Mouse (Mus musculus): ENCODE data around the gene Gm20388. TPM values are rescaled to one million over a fixed set of nuclear protein-coding genes. Genes with fewer than 3 reads are reported as not detected.

Gene Gm20388
- polyA plus RNA-seq, 1 experiment, result 18.7 TPM

DNA sequence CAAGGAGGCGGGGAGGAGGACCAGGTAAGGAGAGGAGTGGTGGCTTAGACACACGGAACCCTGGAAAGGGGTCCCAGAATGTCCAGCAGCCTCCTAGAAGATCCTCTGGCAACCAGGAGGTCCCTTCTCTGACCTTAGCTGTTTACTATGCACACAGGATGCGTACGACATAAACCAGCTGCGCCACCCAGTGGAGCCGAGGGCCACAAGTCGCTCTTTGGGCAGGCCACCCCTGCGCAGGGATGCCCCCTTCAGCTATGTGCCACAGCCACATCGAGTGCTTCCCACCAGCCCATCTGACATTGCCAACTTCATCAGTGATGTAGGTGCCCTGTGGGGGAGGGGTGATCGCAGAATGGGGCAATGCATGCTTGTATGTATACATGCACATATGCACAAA lies 2954.8 kb downstream of the Gm20388 start:
- WGBS, result 59% methylated on average over 10 of the region's 10 CpGs
- no peak overlapping the region for H3K4me3 ChIP-seq (replicated peaks; ENCODE audit: insufficient read depth, low read depth, low read length)
- no peak for DNase-seq
- H3K4me1 ChIP-seq (ENCODE audit: control insufficient read depth, insufficient read depth, low read length), result peaks cover 33% of the 10 kb centered on the region
- H3K27ac ChIP-seq (ENCODE audit: insufficient read depth, low read length), result no peak overlapping the region
- no peaks in the 10 kb centered on the region for H3K27me3 ChIP-seq (ENCODE audit: control insufficient read depth, insufficient read depth, low read length)
- TF ChIP-seq CTCF (IDR thresholded peaks at IDR 0.05; ENCODE audit: borderline replicate concordance, insufficient read depth, low read depth, low read length), result peak; percentile 45; the same call in 1 of the 2 replicates
- no peak for TF ChIP-seq POLR2A (IDR thresholded peaks at IDR 0.05; ENCODE audit: borderline replicate concordance, insufficient read depth, low read length)

DNA sequence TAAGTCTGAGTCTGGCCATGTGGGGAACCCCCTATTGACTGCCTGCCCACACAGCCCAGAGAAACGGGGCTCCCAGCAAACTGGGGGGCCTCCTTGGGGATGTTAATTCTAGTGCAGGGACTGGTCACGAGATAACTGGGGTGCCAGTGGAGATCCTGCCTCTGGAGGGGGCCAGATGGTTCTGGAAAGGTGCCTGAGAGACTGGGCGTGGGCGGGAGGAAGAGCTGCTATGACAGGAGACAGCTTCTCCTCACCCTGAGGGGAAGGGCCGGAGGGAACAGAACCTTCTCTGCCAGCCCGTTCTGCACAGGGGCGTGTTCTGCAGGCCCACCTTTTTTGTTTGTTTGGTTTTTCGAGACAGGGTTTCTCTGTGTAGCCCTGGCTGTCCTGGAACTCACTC lies 2955.6 kb downstream of the Gm20388 start:
- TF ChIP-seq POLR2A (IDR thresholded peaks at IDR 0.05; ENCODE audit: borderline replicate concordance, insufficient read depth, low read length) (no peak), CTCF (IDR thresholded peaks at IDR 0.05; ENCODE audit: borderline replicate concordance, insufficient read depth, low read depth, low read length) (no peak)
- Histone ChIP-seq H3K27me3 (ENCODE audit: control insufficient read depth, insufficient read depth, low read length) (no peaks in the 10 kb centered on the region), H3K27ac (ENCODE audit: insufficient read depth, low read length) (no peak overlapping the region), H3K4me1 (ENCODE audit: control insufficient read depth, insufficient read depth, low read length) (peaks cover 35% of the 10 kb centered on the region), H3K4me3 (replicated peaks; ENCODE audit: insufficient read depth, low read depth, low read length) (no peak overlapping the region)
- DNase-seq, result no peak
- WGBS, result 44% methylated on average over 8 of the region's 8 CpGs

DNA sequence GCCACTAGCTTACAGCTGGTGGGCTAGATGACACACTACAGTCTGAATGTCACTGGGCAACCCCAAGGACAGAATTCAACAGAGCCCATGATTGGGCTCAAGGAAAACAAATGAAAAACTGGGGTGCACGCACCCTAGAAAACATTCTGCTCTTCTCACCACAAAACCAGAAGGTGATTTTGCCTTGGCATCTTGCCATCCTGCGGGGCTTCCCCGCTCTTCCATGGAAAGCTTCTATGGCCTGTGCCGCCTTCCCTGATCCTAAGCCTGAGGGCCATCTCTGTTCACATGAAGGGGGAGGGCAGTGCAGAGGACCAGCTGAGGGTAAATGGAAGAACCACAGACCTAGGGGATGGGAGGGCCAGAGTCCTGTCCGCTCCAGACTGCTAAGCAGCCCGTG lies 2957.3 kb downstream of the Gm20388 start:
- WGBS, result 53% methylated on average over 6 of the region's 6 CpGs
- Histone ChIP-seq H3K4me3 (replicated peaks; ENCODE audit: insufficient read depth, low read depth, low read length) (no peak overlapping the region), H3K4me1 (ENCODE audit: control insufficient read depth, insufficient read depth, low read length) (peaks cover 33% of the 10 kb centered on the region), H3K27me3 (ENCODE audit: control insufficient read depth, insufficient read depth, low read length) (no peaks in the 10 kb centered on the region), H3K27ac (ENCODE audit: insufficient read depth, low read length) (no peak overlapping the region)
- TF ChIP-seq CTCF (IDR thresholded peaks at IDR 0.05; ENCODE audit: borderline replicate concordance, insufficient read depth, low read depth, low read length), result no peak
- TF ChIP-seq POLR2A (IDR thresholded peaks at IDR 0.05; ENCODE audit: borderline replicate concordance, insufficient read depth, low read length), result no peak
- no peak for DNase-seq

DNA sequence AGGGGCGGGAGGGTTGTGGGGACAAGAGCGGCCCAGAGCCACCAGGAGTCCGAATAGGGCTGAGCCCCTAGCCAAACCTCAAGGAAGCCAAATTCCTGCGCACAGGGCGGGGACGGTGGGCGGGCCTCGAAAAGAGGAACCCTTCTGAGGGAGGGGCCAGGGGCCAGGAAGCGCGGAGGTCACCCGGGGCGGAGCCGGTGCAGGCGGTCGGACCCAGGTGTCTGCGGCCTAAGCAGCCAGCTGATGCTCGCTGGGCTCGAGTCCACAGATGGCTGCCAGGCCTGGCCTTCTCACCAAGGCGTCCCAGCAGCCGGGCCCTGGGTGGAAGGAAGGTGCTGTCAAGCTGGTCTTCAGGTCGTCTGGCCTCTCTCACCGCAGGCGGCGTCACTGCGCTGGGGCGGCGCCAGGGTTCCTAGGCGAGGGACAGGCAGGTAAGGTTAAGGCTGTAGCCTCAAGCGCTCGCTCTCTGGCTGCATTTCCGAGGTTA lies 2959.8 kb downstream of the Gm20388 start:
- H3K27ac ChIP-seq (ENCODE audit: insufficient read depth, low read length), result peak overlapping the region; percentile 20; the same call in 1 of the 2 replicates
- TF ChIP-seq CTCF (IDR thresholded peaks at IDR 0.05; ENCODE audit: borderline replicate concordance, insufficient read depth, low read depth, low read length) (no peak), POLR2A (IDR thresholded peaks at IDR 0.05; ENCODE audit: borderline replicate concordance, insufficient read depth, low read length) (no peak)
- H3K27me3 ChIP-seq (ENCODE audit: control insufficient read depth, insufficient read depth, low read length), result no peaks in the 10 kb centered on the region
- peak; percentile 72 to 76 for DNase-seq
- H3K4me1 ChIP-seq (ENCODE audit: control insufficient read depth, insufficient read depth, low read length), result peaks cover 27% of the 10 kb centered on the region
- WGBS, result 16% methylated on average over 31 of the region's 31 CpGs
- no peak overlapping the region for H3K4me3 ChIP-seq (replicated peaks; ENCODE audit: insufficient read depth, low read depth, low read length)

DNA sequence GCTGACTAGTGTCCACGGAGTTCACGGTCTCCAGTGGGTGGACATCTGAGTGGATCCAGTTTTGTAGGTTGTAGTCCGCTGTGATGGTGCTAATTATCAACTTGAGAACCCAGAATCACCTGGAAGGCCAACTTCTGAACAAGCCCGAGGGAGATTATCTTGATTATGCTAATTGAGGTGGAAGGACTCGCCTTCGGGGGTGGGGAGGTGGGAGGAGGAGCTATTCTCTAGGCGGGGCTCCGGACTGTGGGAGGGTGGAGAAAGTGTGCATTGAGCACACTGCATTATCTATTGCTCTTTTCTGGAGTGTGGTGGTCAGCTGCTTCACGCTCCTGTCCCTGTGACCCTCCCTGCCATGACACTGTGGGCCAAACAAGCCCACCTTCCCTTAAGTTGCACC lies 2961.0 kb downstream of the Gm20388 start:
- 85% methylated on average over 9 of the region's 9 CpGs for WGBS
- Histone ChIP-seq H3K27me3 (ENCODE audit: control insufficient read depth, insufficient read depth, low read length) (no peaks in the 10 kb centered on the region), H3K27ac (ENCODE audit: insufficient read depth, low read length) (no peak overlapping the region)

DNA sequence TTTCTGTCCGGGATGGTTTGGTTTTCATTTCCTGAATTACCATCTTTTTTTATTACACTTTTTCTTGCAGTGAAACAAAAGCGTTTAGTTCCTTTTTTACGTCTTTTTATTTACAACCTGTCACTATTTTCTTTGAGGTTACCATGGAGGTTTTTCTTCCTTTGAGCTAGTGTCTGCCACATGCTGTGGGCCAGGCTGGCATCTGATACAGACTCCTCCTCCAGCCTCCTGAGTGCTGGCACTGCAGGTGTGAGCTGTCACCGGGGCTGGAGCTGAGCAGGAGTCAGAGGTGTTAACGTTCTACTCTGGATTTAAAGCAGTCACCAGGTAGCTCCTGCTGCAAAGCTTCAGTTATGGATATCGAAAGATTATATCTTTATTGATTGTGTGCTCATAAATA lies 2962.5 kb downstream of the Gm20388 start:
- peaks cover 21% of the 10 kb centered on the region for H3K4me1 ChIP-seq (ENCODE audit: control insufficient read depth, insufficient read depth, low read length)
- no peak overlapping the region for H3K4me3 ChIP-seq (replicated peaks; ENCODE audit: insufficient read depth, low read depth, low read length)
- no peaks in the 10 kb centered on the region for H3K27me3 ChIP-seq (ENCODE audit: control insufficient read depth, insufficient read depth, low read length)
- no peak overlapping the region for H3K27ac ChIP-seq (ENCODE audit: insufficient read depth, low read length)
- peak; percentile 70 to 85 for DNase-seq
- WGBS, result 19% methylated on average over 6 of the region's 6 CpGs
- TF ChIP-seq POLR2A (IDR thresholded peaks at IDR 0.05; ENCODE audit: borderline replicate concordance, insufficient read depth, low read length), result no peak
- TF ChIP-seq CTCF (IDR thresholded peaks at IDR 0.05; ENCODE audit: borderline replicate concordance, insufficient read depth, low read depth, low read length), result no peak

More for the DNA sequence above, 2961.0 kb downstream of the Gm20388 start:
- Histone ChIP-seq H3K4me1 (ENCODE audit: control insufficient read depth, insufficient read depth, low read length) (peaks cover 24% of the 10 kb centered on the region), H3K4me3 (replicated peaks; ENCODE audit: insufficient read depth, low read depth, low read length) (no peak overlapping the region)
- TF ChIP-seq POLR2A (IDR thresholded peaks at IDR 0.05; ENCODE audit: borderline replicate concordance, insufficient read depth, low read length) (no peak), CTCF (IDR thresholded peaks at IDR 0.05; ENCODE audit: borderline replicate concordance, insufficient read depth, low read depth, low read length) (no peak)
- DNase-seq, result no peak

DNA sequence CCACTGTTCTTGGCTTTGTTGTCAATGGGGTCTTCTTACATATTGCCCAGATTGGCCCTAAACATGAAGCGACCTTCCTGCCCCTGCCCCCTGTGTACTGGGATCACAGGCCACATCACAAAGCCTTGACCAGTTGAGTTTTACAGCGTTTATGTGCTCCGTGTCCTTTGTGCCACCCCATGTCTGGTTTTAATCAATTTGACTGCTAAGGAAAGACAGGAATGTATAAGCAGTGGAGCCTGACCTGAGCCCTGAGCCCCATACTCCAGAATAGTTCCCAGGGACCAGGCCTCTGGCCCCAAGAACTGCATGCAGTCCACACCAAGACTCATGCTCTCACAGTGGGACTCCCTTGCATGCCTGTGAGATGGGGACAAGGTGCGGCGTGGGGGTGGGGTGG lies 2964.5 kb downstream of the Gm20388 start:
- 90% methylated on average over 5 of the region's 5 CpGs for WGBS
- no peak overlapping the region for H3K27ac ChIP-seq (ENCODE audit: insufficient read depth, low read length)

DNA sequence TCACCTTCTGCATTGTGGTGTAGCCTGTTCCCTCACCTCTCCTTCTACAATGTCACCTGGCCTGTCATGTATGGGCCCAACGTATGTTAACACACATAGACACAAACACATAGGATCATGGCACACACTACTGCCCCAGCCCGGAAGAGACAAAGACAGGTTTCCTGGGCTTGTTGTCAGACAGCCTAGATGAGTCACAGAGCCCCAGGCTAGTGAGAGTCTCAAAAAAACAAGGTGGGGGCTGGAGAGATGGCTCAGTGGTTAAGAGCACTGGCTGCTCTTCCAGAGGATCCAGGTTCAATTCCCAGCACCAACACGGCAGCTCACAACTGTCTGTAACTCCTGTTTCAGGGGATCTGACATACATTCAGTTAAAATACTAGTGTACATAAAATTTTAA lies 2967.6 kb downstream of the Gm20388 start:
- Histone ChIP-seq H3K27ac (ENCODE audit: insufficient read depth, low read length) (no peak overlapping the region), H3K27me3 (ENCODE audit: control insufficient read depth, insufficient read depth, low read length) (no peaks in the 10 kb centered on the region), H3K4me3 (replicated peaks; ENCODE audit: insufficient read depth, low read depth, low read length) (no peak overlapping the region), H3K4me1 (ENCODE audit: control insufficient read depth, insufficient read depth, low read length) (peaks cover 15% of the 10 kb centered on the region)
- 90% methylated on average over 3 of the region's 3 CpGs for WGBS
- TF ChIP-seq CTCF (IDR thresholded peaks at IDR 0.05; ENCODE audit: borderline replicate concordance, insufficient read depth, low read depth, low read length) (no peak), POLR2A (IDR thresholded peaks at IDR 0.05; ENCODE audit: borderline replicate concordance, insufficient read depth, low read length) (no peak)
- DNase-seq, result no peak

More for the DNA sequence above, 2964.5 kb downstream of the Gm20388 start:
- no peak overlapping the region for H3K4me3 ChIP-seq (replicated peaks; ENCODE audit: insufficient read depth, low read depth, low read length)
- H3K27me3 ChIP-seq (ENCODE audit: control insufficient read depth, insufficient read depth, low read length), result no peaks in the 10 kb centered on the region
- peaks cover 23% of the 10 kb centered on the region for H3K4me1 ChIP-seq (ENCODE audit: control insufficient read depth, insufficient read depth, low read length)
- TF ChIP-seq CTCF (IDR thresholded peaks at IDR 0.05; ENCODE audit: borderline replicate concordance, insufficient read depth, low read depth, low read length) (no peak), POLR2A (IDR thresholded peaks at IDR 0.05; ENCODE audit: borderline replicate concordance, insufficient read depth, low read length) (no peak)
- DNase-seq, result no peak
